Mouse (Mus musculus) liver, embryonic 14.5 days (tissue): Measurements from ENCODE around the gene Met.

Experiments
- CTCF ChIP-seq: IDR thresholded peaks from 2 replicates; pipeline ENCODE4 v1.5.1; 2016; ENCODE audit warnings: antibody characterized with exemption, low read depth, control low read depth
- EP300 ChIP-seq: IDR thresholded peaks from 2 replicates; pipeline ENCODE4 v1.6.1; 2016; ENCODE audit warnings: antibody characterized with exemption, low read depth

DNA sequence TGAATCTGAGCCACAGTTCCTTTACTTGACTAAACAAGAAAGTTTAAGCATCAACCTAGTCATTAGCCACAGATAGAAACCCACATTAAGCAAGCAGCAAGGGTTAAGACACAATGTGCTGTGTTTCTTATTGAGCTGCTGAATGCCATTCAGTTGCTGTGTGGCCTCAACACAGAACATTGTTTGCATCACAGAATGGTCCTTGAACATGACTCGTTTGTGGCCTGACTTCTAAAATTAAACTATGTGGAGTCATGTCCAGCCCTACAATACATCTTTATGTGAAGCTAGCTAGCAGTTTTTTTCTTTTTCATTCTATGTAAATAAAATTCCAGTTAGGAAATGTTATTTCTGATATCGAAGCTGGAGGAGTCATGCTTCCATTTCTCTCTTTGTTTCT lies 27.2 kb downstream of the Met start:
- TF ChIP-seq CTCF (no peak), EP300 (no peak)
